Mouse (Mus musculus): ENCODE measurements at regions not wholly inside any gene's neighbourhood (a gene's known extent, or its start where the extent isn't known, plus 50 kb on each side); places are given as distances from the start of the nearest gene placed in this dataset.

- Histone ChIP-seq H3ac (ENCODE audit: control insufficient read depth, insufficient read length, low read depth) (no peak overlapping the region), H3K79me3 (ENCODE audit: low read depth) (no peaks in the 10 kb centered on the region), H3K4me3 (ENCODE audit: insufficient read depth, poor library complexity, severe bottlenecking) (no peak overlapping the region), H3K36me3 (ENCODE audit: control insufficient read depth, insufficient read depth) (no peaks in the 10 kb centered on the region), H3K79me2 (ENCODE audit: control insufficient read depth, insufficient read depth) (no peaks in the 10 kb centered on the region), H3K27me3 (ENCODE audit: control insufficient read depth, insufficient read depth, insufficient read length) (no peaks in the 10 kb centered on the region)
- TF ChIP-seq MAX (IDR thresholded peaks at IDR 0.05): no peak
- no peak for TF ChIP-seq USF1 (IDR thresholded peaks at IDR 0.05; ENCODE audit: low read depth)
- TF ChIP-seq CEBPB (IDR thresholded peaks at IDR 0.05; ENCODE audit: low read depth): no peak
- no peak for TF ChIP-seq CTCF (IDR thresholded peaks at IDR 0.05; ENCODE audit: control insufficient read depth, insufficient read depth, insufficient read length)
- TF ChIP-seq FOSL1 (IDR thresholded peaks at IDR 0.05; ENCODE audit: insufficient read depth, low read length, poor library complexity, severe bottlenecking): no peak
- TF ChIP-seq MYOG (IDR thresholded peaks at IDR 0.05; ENCODE audit: control insufficient read depth, extremely low read depth, insufficient read length): no peak
- no peak for TF ChIP-seq MYOD1 (IDR thresholded peaks at IDR 0.05; ENCODE audit: control insufficient read depth, insufficient read length, low read depth)
Observed at GRCm38 (mm10) chr3:51073003-51073679, 151.1 kb upstream of the Noct start.

- Histone ChIP-seq H3K79me3 (ENCODE audit: low read depth) (no peaks in the 10 kb centered on the region), H3K79me2 (ENCODE audit: control insufficient read depth, insufficient read depth) (no peaks in the 10 kb centered on the region), H3K36me3 (ENCODE audit: control insufficient read depth, insufficient read depth) (no peaks in the 10 kb centered on the region), H3K27me3 (ENCODE audit: control insufficient read depth, insufficient read depth, insufficient read length) (no peaks in the 10 kb centered on the region), H3ac (ENCODE audit: control insufficient read depth, insufficient read length, low read depth) (no peak overlapping the region), H3K4me3 (ENCODE audit: insufficient read depth, poor library complexity, severe bottlenecking) (no peak overlapping the region)
- TF ChIP-seq CTCF (IDR thresholded peaks at IDR 0.05; ENCODE audit: control insufficient read depth, insufficient read depth, insufficient read length): no peak
- TF ChIP-seq MYOG (IDR thresholded peaks at IDR 0.05; ENCODE audit: control insufficient read depth, extremely low read depth, insufficient read length): no peak
Observed at GRCm38 (mm10) chr3:51073743-51074319, 150.4 kb upstream of the Noct start.

DNA sequence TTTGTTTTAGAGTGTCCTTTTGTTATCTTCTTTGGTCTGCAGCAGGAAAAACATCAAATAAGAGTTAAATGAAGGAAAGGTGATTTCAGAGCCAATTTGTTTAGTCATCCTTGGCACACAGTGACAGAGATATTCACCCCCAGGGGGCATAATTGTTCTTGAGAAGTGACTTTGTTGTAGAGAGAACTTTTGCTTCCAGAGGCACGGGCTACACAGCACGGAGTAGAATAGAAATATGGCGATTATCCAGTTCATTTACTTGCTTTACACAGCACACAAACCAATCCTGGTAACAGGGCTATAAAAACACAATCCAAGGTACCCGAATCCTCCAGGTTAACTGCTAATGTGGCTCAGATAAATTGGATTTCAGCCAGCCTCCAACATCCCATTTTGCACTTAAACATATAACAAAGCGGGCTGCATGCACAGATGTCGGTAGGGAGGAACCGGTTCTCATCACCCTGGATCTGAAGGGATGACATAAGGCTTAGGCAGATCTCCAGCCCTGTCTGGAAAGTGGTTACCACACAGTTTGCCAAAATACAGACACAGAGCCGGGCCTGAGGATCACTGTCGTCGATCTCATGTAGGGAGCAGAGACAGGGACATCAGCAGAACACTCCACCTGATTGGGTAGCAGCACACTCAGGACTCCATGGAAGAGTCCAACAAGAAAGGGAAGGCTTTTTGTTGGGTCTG is 148.9 kb upstream of the Noct start:
- no peak for TF ChIP-seq CTCF (IDR thresholded peaks at IDR 0.05; ENCODE audit: control insufficient read depth, insufficient read depth, insufficient read length)
- TF ChIP-seq FOSL1 (IDR thresholded peaks at IDR 0.05; ENCODE audit: insufficient read depth, low read length, poor library complexity, severe bottlenecking): no peak
- no peak for TF ChIP-seq USF1 (IDR thresholded peaks at IDR 0.05; ENCODE audit: low read depth)
- TF ChIP-seq MYOD1 (IDR thresholded peaks at IDR 0.05; ENCODE audit: control insufficient read depth, insufficient read length, low read depth): no peak
- no peak for TF ChIP-seq MAX (IDR thresholded peaks at IDR 0.05)
- TF ChIP-seq CEBPB (IDR thresholded peaks at IDR 0.05; ENCODE audit: low read depth): no peak
- Histone ChIP-seq H3K27me3 (ENCODE audit: control insufficient read depth, insufficient read depth, insufficient read length) (no peaks in the 10 kb centered on the region), H3ac (ENCODE audit: control insufficient read depth, insufficient read length, low read depth) (no peak overlapping the region), H3K79me3 (ENCODE audit: low read depth) (no peaks in the 10 kb centered on the region), H3K79me2 (ENCODE audit: control insufficient read depth, insufficient read depth) (no peaks in the 10 kb centered on the region), H3K36me3 (ENCODE audit: control insufficient read depth, insufficient read depth) (no peaks in the 10 kb centered on the region), H3K4me3 (ENCODE audit: insufficient read depth, poor library complexity, severe bottlenecking) (no peak overlapping the region)

DNA sequence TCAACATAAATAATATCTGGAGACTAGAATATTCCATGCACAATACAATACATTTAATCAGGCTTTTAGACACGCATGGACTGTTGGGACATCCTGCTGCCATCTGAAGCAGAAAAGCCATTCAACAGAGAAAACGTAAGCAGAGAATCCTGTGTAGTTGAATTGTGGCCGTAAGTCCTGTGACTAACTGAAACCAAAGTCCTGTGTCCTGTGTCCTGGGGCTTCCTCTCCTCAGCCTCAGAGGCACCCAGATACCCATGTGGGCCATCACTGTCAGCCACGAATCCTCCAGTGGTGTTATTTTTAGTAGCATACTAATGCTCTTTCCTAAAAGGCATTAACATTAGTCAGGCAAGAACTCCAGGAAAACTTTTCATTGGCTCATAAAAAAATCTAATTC is 145.8 kb upstream of the Noct start:
- H3K79me2 ChIP-seq (ENCODE audit: control insufficient read depth, insufficient read depth): no peaks in the 10 kb centered on the region
- TF ChIP-seq CTCF (IDR thresholded peaks at IDR 0.05; ENCODE audit: control insufficient read depth, insufficient read depth, insufficient read length) (no peak), FOSL1 (IDR thresholded peaks at IDR 0.05; ENCODE audit: insufficient read depth, low read length, poor library complexity, severe bottlenecking) (no peak), MYOD1 (IDR thresholded peaks at IDR 0.05; ENCODE audit: control insufficient read depth, insufficient read length, low read depth) (no peak), MYOG (IDR thresholded peaks at IDR 0.05; ENCODE audit: control insufficient read depth, extremely low read depth, insufficient read length) (no peak)
- H3K27me3 ChIP-seq (ENCODE audit: control insufficient read depth, insufficient read depth, insufficient read length): no peaks in the 10 kb centered on the region
- H3K79me3 ChIP-seq (ENCODE audit: low read depth): no peaks in the 10 kb centered on the region
- no peak overlapping the region for H3K4me3 ChIP-seq (ENCODE audit: insufficient read depth, poor library complexity, severe bottlenecking)
- no peaks in the 10 kb centered on the region for H3K36me3 ChIP-seq (ENCODE audit: control insufficient read depth, insufficient read depth)
- no peak overlapping the region for H3ac ChIP-seq (ENCODE audit: control insufficient read depth, insufficient read length, low read depth)

DNA sequence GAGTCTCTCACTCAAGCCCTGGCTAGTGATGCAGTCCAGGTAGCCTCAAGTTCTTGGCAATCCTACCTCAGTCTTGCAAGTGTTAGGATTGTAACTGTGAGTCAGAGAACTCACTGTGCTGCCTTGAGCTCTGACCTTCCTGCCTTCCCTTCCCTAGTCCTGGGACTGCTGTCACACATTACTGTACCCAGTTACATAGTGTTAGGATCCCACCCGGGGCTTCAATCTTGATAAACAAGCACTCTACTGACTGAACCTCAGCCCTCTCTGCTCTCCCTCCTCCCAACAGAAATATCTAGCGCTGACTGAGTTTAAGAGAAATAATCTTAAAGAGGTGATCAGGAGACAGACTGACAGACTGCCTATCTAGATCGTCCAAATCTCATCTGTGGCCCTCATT is 143.8 kb upstream of the Noct start:
- no peak overlapping the region for H3K4me3 ChIP-seq (ENCODE audit: insufficient read depth, poor library complexity, severe bottlenecking)
- H3ac ChIP-seq (ENCODE audit: control insufficient read depth, insufficient read length, low read depth): no peak overlapping the region
- no peaks in the 10 kb centered on the region for H3K79me2 ChIP-seq (ENCODE audit: control insufficient read depth, insufficient read depth)
- no peaks in the 10 kb centered on the region for H3K36me3 ChIP-seq (ENCODE audit: control insufficient read depth, insufficient read depth)
- H3K27me3 ChIP-seq (ENCODE audit: control insufficient read depth, insufficient read depth, insufficient read length): no peaks in the 10 kb centered on the region
- TF ChIP-seq MYOD1 (IDR thresholded peaks at IDR 0.05; ENCODE audit: control insufficient read depth, insufficient read length, low read depth): no peak
- no peak for TF ChIP-seq CTCF (IDR thresholded peaks at IDR 0.05; ENCODE audit: control insufficient read depth, insufficient read depth, insufficient read length)
- no peak for TF ChIP-seq USF1 (IDR thresholded peaks at IDR 0.05; ENCODE audit: low read depth)
- no peak for TF ChIP-seq CEBPB (IDR thresholded peaks at IDR 0.05; ENCODE audit: low read depth)
- TF ChIP-seq MAX (IDR thresholded peaks at IDR 0.05): no peak
- no peak for TF ChIP-seq FOSL1 (IDR thresholded peaks at IDR 0.05; ENCODE audit: insufficient read depth, low read length, poor library complexity, severe bottlenecking)
- no peak for TF ChIP-seq MYOG (IDR thresholded peaks at IDR 0.05; ENCODE audit: control insufficient read depth, extremely low read depth, insufficient read length)
- H3K79me3 ChIP-seq (ENCODE audit: low read depth): no peaks in the 10 kb centered on the region
